Mouse (Mus musculus): ENCODE data around the gene Tmem255b.

- no peak for TF ChIP-seq CTCF (IDR thresholded peaks at IDR 0.05; ENCODE audit: low read depth)
- TF ChIP-seq EP300 (IDR thresholded peaks at IDR 0.05; ENCODE audit: low read depth): no peak
Measured at GRCm38 (mm10) chr8:13468737-13469136, 33.7 kb downstream of the Tmem255b start.

Measured in liver, postnatal 0 days (tissue).